Mouse (Mus musculus): ENCODE data around the gene Stx2.

DNA sequence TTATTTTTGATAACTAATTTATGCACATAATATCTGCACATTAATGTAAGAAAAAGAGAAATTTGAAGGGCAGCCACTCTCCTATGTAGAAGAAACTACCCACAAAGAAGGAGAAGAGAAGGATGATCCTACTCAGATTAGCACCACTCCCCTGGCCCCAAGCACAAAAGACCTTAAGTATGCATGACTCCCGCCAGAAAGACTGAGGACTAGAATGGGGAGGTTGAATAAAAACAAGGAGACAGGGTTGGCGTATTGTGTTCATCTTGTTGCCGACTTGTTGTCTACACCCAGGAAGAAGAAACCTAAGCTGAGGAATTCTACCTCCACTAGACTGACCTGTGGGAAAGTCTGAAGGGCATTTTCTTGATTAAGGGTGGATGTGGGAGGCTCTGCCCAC is 49.5 kb downstream of the Stx2 start:
- TF ChIP-seq CTCF (IDR thresholded peaks at IDR 0.05; ENCODE audit: low read depth, low read length) (no peak), POLR2AphosphoS5 (IDR thresholded peaks at IDR 0.05; ENCODE audit: insufficient replicate concordance, low read depth, low read length) (no peak), TAL1 (conservative IDR thresholded peaks at IDR 0.05; ENCODE audit: low read depth, low read length) (no peak), GATA1 (IDR thresholded peaks at IDR 0.05; ENCODE audit: borderline replicate concordance, low read length) (no peak), GATA2 (IDR thresholded peaks at IDR 0.05; ENCODE audit: borderline replicate concordance, low read depth, low read length) (no peak)
